Mouse (Mus musculus): ENCODE measurements around the gene Ccdc87. TPM values are rescaled to one million over a fixed set of nuclear protein-coding genes. Genes with fewer than 3 reads are reported as not detected.

The Ccdc87 gene
- total RNA-seq, 2 experiments from 2014 or later = 1.6 to 2.0 TPM

Other genes starting within 250 kb of the Ccdc87 start
- 10 to 100 TPM; 35.0 to 35.3 TPM for gene Lrfn4, start 223.7 kb upstream of the Ccdc87 start, total RNA-seq (2021)
- gene Rce1, start 213.7 kb upstream of the Ccdc87 start, total RNA-seq (2021) = 10 to 100 TPM; 23.9 to 26.0 TPM
- 1 to 10 TPM; 1.4 to 1.7 TPM for gene Gm960, start 140.7 kb upstream of the Ccdc87 start, total RNA-seq (2021)
- gene Sptbn2, start 128.2 kb upstream of the Ccdc87 start, total RNA-seq (2021) = 100 to 1,000 TPM; 575 to 585 TPM
- gene Rbm4b, start 82.9 kb upstream of the Ccdc87 start, total RNA-seq (2021) = 10 to 100 TPM; 17.4 to 20.2 TPM
- gene Rbm4, start 45.5 kb upstream of the Ccdc87 start, total RNA-seq (2021) = 10 to 100 TPM; 88.2 to 89.6 TPM
- 10 to 100 TPM; 17.3 to 19.8 TPM for gene Gm21992, start 27.8 kb upstream of the Ccdc87 start, total RNA-seq (2021)
- 10 to 100 TPM; 56.3 to 62.7 TPM for gene Rbm14, start 27.7 kb upstream of the Ccdc87 start, total RNA-seq (2021)
- 10 to 100 TPM; 36.6 to 37.1 TPM for gene Ccs, start within 50 bp of the Ccdc87 start, total RNA-seq (2021)
- gene Ctsf, start 15.8 kb downstream of the Ccdc87 start, total RNA-seq (2021) = 100 to 1,000 TPM; 102 to 112 TPM
- 1 to 10 TPM in 1 of 2 experiments, under 1 TPM in 1; 0.87 to 1.4 TPM for gene Actn3, start 38.5 kb downstream of the Ccdc87 start, total RNA-seq (2021)
- 10 to 100 TPM; 26.4 to 27.1 TPM for gene Zdhhc24, start 39.3 kb downstream of the Ccdc87 start, total RNA-seq (2021)
- gene Bbs1, start 67.3 kb downstream of the Ccdc87 start, total RNA-seq (2021) = 10 to 100 TPM; 38.3 to 41.7 TPM
- gene Dpp3, start 88.9 kb downstream of the Ccdc87 start, total RNA-seq (2021) = 10 to 100 TPM; 39.0 to 41.6 TPM
- gene Peli3, start 103.8 kb downstream of the Ccdc87 start, total RNA-seq (2021) = 10 to 100 TPM; 19.5 to 24.4 TPM
- gene Mrpl11, start 122.8 kb downstream of the Ccdc87 start, total RNA-seq (2021) = 10 to 100 TPM; 56.7 to 61.6 TPM
- 1 to 10 TPM; 4.8 to 6.4 TPM for gene Npas4, start 150.9 kb downstream of the Ccdc87 start, total RNA-seq (2021)
- gene Slc29a2, start 184.5 kb downstream of the Ccdc87 start, total RNA-seq (2021) = 10 to 100 TPM; 15.2 to 15.3 TPM
- gene B4gat1, start 199.5 kb downstream of the Ccdc87 start, total RNA-seq (2021) = 100 to 1,000 TPM; 110 to 126 TPM
- 1 to 10 TPM; 4.5 to 5.0 TPM for gene AC124502.3, start 199.5 kb downstream of the Ccdc87 start, total RNA-seq (2021)
- gene Brms1, start 202.0 kb downstream of the Ccdc87 start, total RNA-seq (2021) = 10 to 100 TPM; 20.2 to 20.8 TPM
- 100 to 1,000 TPM; 111 to 113 TPM for gene Rin1, start 211.1 kb downstream of the Ccdc87 start, total RNA-seq (2021)
- gene Cd248, start 228.7 kb downstream of the Ccdc87 start, total RNA-seq (2021) = 1 to 10 TPM; 2.4 to 3.9 TPM
- gene Tmem151a, start 246.2 kb downstream of the Ccdc87 start, total RNA-seq (2021) = 100 to 1,000 TPM; 116 to 117 TPM
- gene Yif1a, start 249.2 kb downstream of the Ccdc87 start, total RNA-seq (2021) = 10 to 100 TPM; 21.1 to 21.5 TPM